Mouse (Mus musculus) kidney, postnatal 0 days (tissue): ENCODE measurements at regions not wholly inside any gene's neighbourhood (a gene's known extent, or its start where the extent isn't known, plus 50 kb on each side); places are given as distances from the start of the nearest gene placed in this dataset.

Experiments
- ATAC-seq: fragments of 200-750 bp; cut with Nextera tagmentation; replicated peaks from 2 replicates; pipeline ENCODE4 v1.8.0; 2017; ENCODE audit warnings: low read depth, moderate number of reproducible peaks, moderate TSS enrichment, moderate library complexity; ENCODE audit not compliant: low FRiP score
- DNase-seq: peaks from one replicate; pipeline ENCODE4 v3.0.0-alpha.2; 2016; ENCODE audit warnings: low spot score
- H3K27ac ChIP-seq: fragments of 300-500 bp; sonication (generic); 2 replicates; pipeline ENCODE4 v1.5.1; 2014; ENCODE audit warnings: mild to moderate bottlenecking
- H3K27me3 ChIP-seq: fragments of 300-500 bp; sonication (generic); 2 replicates; pipeline ENCODE4 v1.6.1; 2014; ENCODE audit warnings: low read length, mixed read lengths; ENCODE audit not compliant: insufficient read depth
- H3K36me3 ChIP-seq: fragments of 300-500 bp; sonication (generic); 2 replicates; pipeline ENCODE4 v1.6.1; 2014; ENCODE audit warnings: low read length, mixed read lengths; ENCODE audit not compliant: insufficient read depth
- H3K4me1 ChIP-seq: fragments of 300-500 bp; sonication (generic); replicated peaks from 2 replicates; pipeline ENCODE4 v1.6.1; 2014; ENCODE audit warnings: antibody characterized with exemption, low read length, mixed read lengths; ENCODE audit not compliant: insufficient read depth
- H3K4me2 ChIP-seq: fragments of 300-500 bp; sonication (generic); 2 replicates; pipeline ENCODE4 v1.6.1; 2014; ENCODE audit warnings: mild to moderate bottlenecking, low read length, moderate library complexity, mixed read lengths
- H3K4me3 ChIP-seq: fragments of 300-500 bp; sonication (generic); replicated peaks from 2 replicates; pipeline ENCODE4 v1.5.1; 2014; ENCODE audit warnings: low read depth, low read length
- H3K9ac ChIP-seq: fragments of 300-500 bp; sonication (generic); 2 replicates; pipeline ENCODE4 v1.6.1; 2014; ENCODE audit warnings: low read depth, low read length
- H3K9me3 ChIP-seq: fragments of 300-500 bp; sonication (generic); replicated peaks from 2 replicates; pipeline ENCODE4 v1.6.1; 2016; ENCODE audit warnings: low read length, inconsistent platforms, mixed read lengths
- CTCF ChIP-seq: IDR thresholded peaks from 2 replicates; pipeline ENCODE4 v1.5.1; 2016; ENCODE audit warnings: antibody characterized with exemption, low read depth, mild to moderate bottlenecking, moderate library complexity
- WGBS: fragments of 180-500 bp; shearing (Covaris S2); extraction: QIAGEN DNeasy Blood & Tissue Kit; methylation state at CpG from one replicate; pipeline ENCODE4 v1.1.7; 2014; 5-methylcytosine and 5-hydroxymethylcytosine counted together

GRCm38 (mm10) chr13:97673107-97673506 is 87.3 kb downstream of the Gm10260 start:
- no peaks in the 10 kb centered on the region for H3K36me3 ChIP-seq
- H3K27me3 ChIP-seq: no peaks in the 10 kb centered on the region
- H3K4me3 ChIP-seq: no peak overlapping the region
- WGBS: 48% methylated on average over 5 of the region's 5 CpGs
- no peak overlapping the region for H3K9ac ChIP-seq
- H3K27ac ChIP-seq: no peak overlapping the region
- no peaks in the 10 kb centered on the region for H3K4me1 ChIP-seq
- TF ChIP-seq CTCF: no peak
- H3K9me3 ChIP-seq: no peaks in the 10 kb centered on the region
- ATAC-seq (no peak), DNase-seq (no peak)
- no peak overlapping the region for H3K4me2 ChIP-seq

GRCm38 (mm10) chr13:97672038-97672675 is 88.3 kb downstream of the Gm10260 start:
- H3K9ac ChIP-seq: no peak overlapping the region
- H3K4me2 ChIP-seq: no peak overlapping the region
- no peak overlapping the region for H3K27ac ChIP-seq
- no peak overlapping the region for H3K4me3 ChIP-seq
- 70% methylated on average over 7 of the region's 7 CpGs for WGBS
- no peaks in the 10 kb centered on the region for H3K36me3 ChIP-seq
- no peaks in the 10 kb centered on the region for H3K9me3 ChIP-seq
- no peaks in the 10 kb centered on the region for H3K27me3 ChIP-seq
- H3K4me1 ChIP-seq: no peaks in the 10 kb centered on the region
- ATAC-seq (no peak), DNase-seq (no peak)
- no peak for TF ChIP-seq CTCF

- Histone ChIP-seq H3K9ac (no peak overlapping the region), H3K4me1 (no peaks in the 10 kb centered on the region), H3K9me3 (no peaks in the 10 kb centered on the region), H3K36me3 (no peaks in the 10 kb centered on the region), H3K27ac (no peak overlapping the region; the same call in 1 of the 2 replicates), H3K4me2 (no peak overlapping the region), H3K4me3 (no peak overlapping the region), H3K27me3 (no peaks in the 10 kb centered on the region)
- 73% methylated on average over 8 of the region's 8 CpGs for WGBS
- TF ChIP-seq CTCF: no peak
- DNase-seq (no peak), ATAC-seq (no peak)
Measured at GRCm38 (mm10) chr13:97669366-97669765, 91.1 kb downstream of the Gm10260 start.

GRCm38 (mm10) chr13:97668910-97669309 is 91.5 kb downstream of the Gm10260 start:
- no peaks in the 10 kb centered on the region for H3K27me3 ChIP-seq
- ATAC-seq: no peak

GRCm38 (mm10) chr13:97667313-97667712 is 93.1 kb downstream of the Gm10260 start:
- no peaks in the 10 kb centered on the region for H3K36me3 ChIP-seq
- no peak overlapping the region for H3K9ac ChIP-seq
- 89% methylated on average over 7 of the region's 7 CpGs for WGBS
- H3K4me2 ChIP-seq: no peak overlapping the region
- DNase-seq: no peak
- H3K4me1 ChIP-seq: no peaks in the 10 kb centered on the region
- H3K27me3 ChIP-seq: no peaks in the 10 kb centered on the region
- TF ChIP-seq CTCF: no peak
- H3K9me3 ChIP-seq: no peaks in the 10 kb centered on the region
- H3K4me3 ChIP-seq: no peak overlapping the region
- no peak overlapping the region for H3K27ac ChIP-seq
- ATAC-seq: no peak

More at GRCm38 (mm10) chr13:97668910-97669309, 91.5 kb downstream of the Gm10260 start:
- TF ChIP-seq CTCF: no peak
- Histone ChIP-seq H3K27ac (no peak overlapping the region; the same call in 1 of the 2 replicates), H3K4me1 (no peaks in the 10 kb centered on the region), H3K4me3 (no peak overlapping the region), H3K9me3 (no peaks in the 10 kb centered on the region), H3K9ac (no peak overlapping the region), H3K4me2 (no peak overlapping the region), H3K36me3 (no peaks in the 10 kb centered on the region)
- 46% methylated on average over 5 of the region's 5 CpGs for WGBS
- no peak for DNase-seq

GRCm38 (mm10) chr13:97666761-97667160 is 93.7 kb downstream of the Gm10260 start:
- Histone ChIP-seq H3K9ac (no peak overlapping the region), H3K4me2 (no peak overlapping the region), H3K9me3 (no peaks in the 10 kb centered on the region), H3K4me3 (no peak overlapping the region), H3K27me3 (no peaks in the 10 kb centered on the region), H3K27ac (no peak overlapping the region), H3K4me1 (no peaks in the 10 kb centered on the region), H3K36me3 (no peaks in the 10 kb centered on the region)
- 90% methylated on average over 4 of the region's 4 CpGs for WGBS
- ATAC-seq (no peak), DNase-seq (no peak)
- no peak for TF ChIP-seq CTCF

- DNase-seq (no peak), ATAC-seq (no peak)
- no peak overlapping the region for H3K27ac ChIP-seq
- no peaks in the 10 kb centered on the region for H3K36me3 ChIP-seq
- WGBS: 93% methylated on average over 1 of the region's 1 CpGs
- H3K4me3 ChIP-seq: no peak overlapping the region
- no peak for TF ChIP-seq CTCF
- no peaks in the 10 kb centered on the region for H3K4me1 ChIP-seq
- H3K9ac ChIP-seq: no peak overlapping the region
- no peaks in the 10 kb centered on the region for H3K27me3 ChIP-seq
- no peaks in the 10 kb centered on the region for H3K9me3 ChIP-seq
- no peak overlapping the region for H3K4me2 ChIP-seq
Measured at GRCm38 (mm10) chr13:97665226-97665625, 95.2 kb downstream of the Gm10260 start.
